Mouse (Mus musculus): ENCODE results near the gene Krt76. TPM values are rescaled to one million over a fixed set of nuclear protein-coding genes. Genes with fewer than 3 reads are reported as not detected.

Krt76 gene
- polyA plus RNA-seq, 1 experiment from 2014 or later = not detected

- no peak for ATAC-seq (replicated peaks; ENCODE audit: insufficient number of reproducible peaks, low FRiP score, low TSS enrichment)
- Histone ChIP-seq H3K27ac (ENCODE audit: low read depth, low read length) (no peak overlapping the region), H3K27me3 (ENCODE audit: control insufficient read depth, insufficient read depth, low read length) (peaks cover 57% of the 10 kb centered on the region), H3K4me2 (no peak overlapping the region), H3K4me3 (ENCODE audit: low read depth, low read length) (no peak overlapping the region), H3K9ac (ENCODE audit: low read depth, low read length) (no peak overlapping the region), H3K4me1 (ENCODE audit: control insufficient read depth, insufficient read depth, low read length) (peaks cover 5% of the 10 kb centered on the region; the same call in 1 of the 2 replicates), H3K9me3 (replicated peaks; ENCODE audit: control insufficient read depth, low read length) (no peaks in the 10 kb centered on the region), H3K36me3 (ENCODE audit: control insufficient read depth, insufficient read depth, low read length) (no peaks in the 10 kb centered on the region)
- WGBS (ENCODE audit: insufficient replicate concordance) = 45% methylated on average over 5 of the region's 5 CpGs
Observed at GRCm38 (mm10) chr15:101856696-101857095, 36.0 kb downstream of the Krt76 start.

GRCm38 (mm10) chr15:101855732-101856131 lies 37.0 kb downstream of the Krt76 start:
- 67% methylated on average over 3 of the region's 3 CpGs for WGBS (ENCODE audit: insufficient replicate concordance)
- H3K27ac ChIP-seq (ENCODE audit: low read depth, low read length) = no peak overlapping the region
- H3K4me2 ChIP-seq = no peak overlapping the region
- no peak for ATAC-seq (replicated peaks; ENCODE audit: insufficient number of reproducible peaks, low FRiP score, low TSS enrichment)
- H3K9me3 ChIP-seq (replicated peaks; ENCODE audit: control insufficient read depth, low read length) = no peaks in the 10 kb centered on the region
- H3K4me1 ChIP-seq (ENCODE audit: control insufficient read depth, insufficient read depth, low read length) = peaks cover 5% of the 10 kb centered on the region; the same call in 1 of the 2 replicates
- H3K9ac ChIP-seq (ENCODE audit: low read depth, low read length) = no peak overlapping the region
- H3K4me3 ChIP-seq (ENCODE audit: low read depth, low read length) = no peak overlapping the region
- peaks cover 52% of the 10 kb centered on the region for H3K27me3 ChIP-seq (ENCODE audit: control insufficient read depth, insufficient read depth, low read length)
- H3K36me3 ChIP-seq (ENCODE audit: control insufficient read depth, insufficient read depth, low read length) = no peaks in the 10 kb centered on the region

GRCm38 (mm10) chr15:101854294-101854693 lies 38.4 kb downstream of the Krt76 start:
- H3K27ac ChIP-seq (ENCODE audit: low read depth, low read length) = no peak overlapping the region
- no peak overlapping the region for H3K9ac ChIP-seq (ENCODE audit: low read depth, low read length)
- H3K36me3 ChIP-seq (ENCODE audit: control insufficient read depth, insufficient read depth, low read length) = no peaks in the 10 kb centered on the region
- no peak overlapping the region for H3K4me2 ChIP-seq
- peaks cover 46% of the 10 kb centered on the region for H3K27me3 ChIP-seq (ENCODE audit: control insufficient read depth, insufficient read depth, low read length)
- no peaks in the 10 kb centered on the region for H3K9me3 ChIP-seq (replicated peaks; ENCODE audit: control insufficient read depth, low read length)
- 13% methylated on average over 5 of the region's 5 CpGs for WGBS (ENCODE audit: insufficient replicate concordance)
- peaks cover 4% of the 10 kb centered on the region; the same call in 1 of the 2 replicates for H3K4me1 ChIP-seq (ENCODE audit: control insufficient read depth, insufficient read depth, low read length)
- ATAC-seq (replicated peaks; ENCODE audit: insufficient number of reproducible peaks, low FRiP score, low TSS enrichment) = no peak
- H3K4me3 ChIP-seq (ENCODE audit: low read depth, low read length) = no peak overlapping the region

GRCm38 (mm10) chr15:101852571-101852970 lies 40.1 kb downstream of the Krt76 start:
- WGBS (ENCODE audit: insufficient replicate concordance) = 49% methylated on average over 5 of the region's 5 CpGs
- Histone ChIP-seq H3K4me2 (no peak overlapping the region), H3K27ac (ENCODE audit: low read depth, low read length) (no peak overlapping the region), H3K27me3 (ENCODE audit: control insufficient read depth, insufficient read depth, low read length) (peaks cover 43% of the 10 kb centered on the region), H3K4me3 (ENCODE audit: low read depth, low read length) (no peak overlapping the region), H3K9ac (ENCODE audit: low read depth, low read length) (no peak overlapping the region), H3K4me1 (ENCODE audit: control insufficient read depth, insufficient read depth, low read length) (no peaks in the 10 kb centered on the region), H3K36me3 (ENCODE audit: control insufficient read depth, insufficient read depth, low read length) (no peaks in the 10 kb centered on the region), H3K9me3 (replicated peaks; ENCODE audit: control insufficient read depth, low read length) (no peaks in the 10 kb centered on the region)
- ATAC-seq (replicated peaks; ENCODE audit: insufficient number of reproducible peaks, low FRiP score, low TSS enrichment) = no peak

GRCm38 (mm10) chr15:101850694-101851093 lies 42.0 kb downstream of the Krt76 start, which contains the start of gene Krt1:
Gene Krt1, minus strand, starts transcription at chr15:101850794.
- WGBS (ENCODE audit: insufficient replicate concordance) = 68% methylated on average over 6 of the region's 6 CpGs
- no peak for ATAC-seq (replicated peaks; ENCODE audit: insufficient number of reproducible peaks, low FRiP score, low TSS enrichment)
- H3K9me3 ChIP-seq (replicated peaks; ENCODE audit: control insufficient read depth, low read length) = no peaks in the 10 kb centered on the region
- H3K27ac ChIP-seq (ENCODE audit: low read depth, low read length) = no peak within 1 kb of the TSS
- no peaks in the 10 kb centered on the region for H3K36me3 ChIP-seq (ENCODE audit: control insufficient read depth, insufficient read depth, low read length)
- H3K4me3 ChIP-seq (ENCODE audit: low read depth, low read length) = no peak within 1 kb of the TSS
- no peak within 1 kb of the TSS for H3K9ac ChIP-seq (ENCODE audit: low read depth, low read length)
- H3K27me3 ChIP-seq (ENCODE audit: control insufficient read depth, insufficient read depth, low read length) = peaks cover 45% of the 10 kb centered on the region
- H3K4me1 ChIP-seq (ENCODE audit: control insufficient read depth, insufficient read depth, low read length) = no peaks in the 10 kb centered on the region
- no peak within 1 kb of the TSS for H3K4me2 ChIP-seq

GRCm38 (mm10) chr15:101845971-101846403 lies 46.7 kb downstream of the Krt76 start:
- under 1% methylated on average over 37 of the region's 37 CpGs for WGBS (ENCODE audit: insufficient replicate concordance)

GRCm38 (mm10) chr15:101843192-101843591 lies 49.5 kb downstream of the Krt76 start:
- no peak for ATAC-seq (replicated peaks; ENCODE audit: insufficient number of reproducible peaks, low FRiP score, low TSS enrichment)
- Histone ChIP-seq H3K27me3 (ENCODE audit: control insufficient read depth, insufficient read depth, low read length) (peaks cover 24% of the 10 kb centered on the region), H3K4me3 (ENCODE audit: low read depth, low read length) (no peak overlapping the region), H3K4me2 (no peak overlapping the region), H3K9ac (ENCODE audit: low read depth, low read length) (no peak overlapping the region), H3K4me1 (ENCODE audit: control insufficient read depth, insufficient read depth, low read length) (no peaks in the 10 kb centered on the region), H3K9me3 (replicated peaks; ENCODE audit: control insufficient read depth, low read length) (no peaks in the 10 kb centered on the region), H3K27ac (ENCODE audit: low read depth, low read length) (no peak overlapping the region), H3K36me3 (ENCODE audit: control insufficient read depth, insufficient read depth, low read length) (no peaks in the 10 kb centered on the region)
- 60% methylated on average over 9 of the region's 9 CpGs for WGBS (ENCODE audit: insufficient replicate concordance)

More at GRCm38 (mm10) chr15:101845971-101846403, 46.7 kb downstream of the Krt76 start:
- Histone ChIP-seq H3K36me3 (ENCODE audit: control insufficient read depth, insufficient read depth, low read length) (no peaks in the 10 kb centered on the region), H3K4me1 (ENCODE audit: control insufficient read depth, insufficient read depth, low read length) (no peaks in the 10 kb centered on the region), H3K4me3 (ENCODE audit: low read depth, low read length) (peak overlapping the region; percentile 54), H3K9me3 (replicated peaks; ENCODE audit: control insufficient read depth, low read length) (no peaks in the 10 kb centered on the region), H3K27me3 (ENCODE audit: control insufficient read depth, insufficient read depth, low read length) (peaks cover 24% of the 10 kb centered on the region), H3K27ac (ENCODE audit: low read depth, low read length) (no peak overlapping the region), H3K9ac (ENCODE audit: low read depth, low read length) (peak overlapping the region; percentile 77), H3K4me2 (peak overlapping the region; percentile 83)
- ATAC-seq (replicated peaks; ENCODE audit: insufficient number of reproducible peaks, low FRiP score, low TSS enrichment) = no peak

GRCm38 (mm10) chr15:101834784-101835328 lies 57.9 kb downstream of the Krt76 start:
- ATAC-seq (replicated peaks; ENCODE audit: insufficient number of reproducible peaks, low FRiP score, low TSS enrichment) = no peak
- 61% methylated on average over 5 of the region's 5 CpGs for WGBS (ENCODE audit: insufficient replicate concordance)
- no peaks in the 10 kb centered on the region for H3K9me3 ChIP-seq (replicated peaks; ENCODE audit: control insufficient read depth, low read length)
- H3K27me3 ChIP-seq (ENCODE audit: control insufficient read depth, insufficient read depth, low read length) = 0 out of 2 replicates have a peak, but pooled peaks cover 3% of the 10 kb centered on the region
- H3K4me3 ChIP-seq (ENCODE audit: low read depth, low read length) = no peak overlapping the region
- H3K27ac ChIP-seq (ENCODE audit: low read depth, low read length) = no peak overlapping the region
- no peak overlapping the region for H3K9ac ChIP-seq (ENCODE audit: low read depth, low read length)
- H3K4me2 ChIP-seq = no peak overlapping the region
- H3K36me3 ChIP-seq (ENCODE audit: control insufficient read depth, insufficient read depth, low read length) = no peaks in the 10 kb centered on the region
- no peaks in the 10 kb centered on the region for H3K4me1 ChIP-seq (ENCODE audit: control insufficient read depth, insufficient read depth, low read length)

Data from heart, embryonic 11.5 days (tissue).